Mouse (Mus musculus): ENCODE data around the gene Ift140.

The Ift140 gene

GRCm38 (mm10) chr17:25015655-25016291, at the start of gene Ift140, which contains the start of gene Cramp1l:
Gene Ift140, plus strand, starts transcription at chr17:25016085.
Gene Cramp1l, minus strand, starts transcription at chr17:25015788.
- peak; percentile 99 for DNase-seq

DNA sequence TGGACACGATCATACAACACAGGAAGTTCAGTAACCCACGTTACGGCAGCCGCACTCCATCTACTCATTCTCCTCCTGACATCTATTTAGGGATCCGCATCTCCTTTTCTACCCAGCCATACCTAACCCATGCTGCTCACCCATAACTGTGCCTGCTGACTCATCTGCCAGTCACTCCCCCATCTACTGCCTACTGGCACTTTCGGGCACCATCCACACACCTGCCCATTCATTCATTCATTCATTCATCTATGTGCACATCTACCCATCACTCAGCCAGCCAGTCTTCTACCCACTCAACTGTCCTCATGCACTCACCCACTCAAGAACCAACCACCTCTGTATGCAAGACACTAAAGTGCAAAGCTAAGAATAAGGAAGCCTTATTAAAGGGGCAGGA, 28.7 kb upstream of the Ift140 start:
- no peak for DNase-seq

DNA sequence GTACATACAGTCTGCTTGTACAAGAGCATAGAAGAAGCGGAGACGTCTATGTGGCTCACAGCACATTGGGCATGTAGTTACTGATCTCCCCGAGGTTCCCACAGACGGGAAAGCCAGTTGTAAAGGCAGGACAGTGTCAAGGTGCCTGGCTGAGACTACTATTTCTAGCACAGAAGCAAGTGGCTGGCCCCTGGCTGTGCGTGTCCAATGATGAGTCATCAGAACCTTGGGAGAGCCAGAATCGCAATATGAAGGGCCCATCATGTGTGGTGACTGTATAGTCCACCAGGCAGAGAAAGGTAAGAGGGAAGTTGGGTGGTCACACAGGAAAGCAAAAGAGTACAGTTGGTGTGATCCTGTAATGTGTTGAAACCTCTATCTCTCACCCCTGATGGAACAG, 21.2 kb upstream of the Ift140 start:
- no peak for DNase-seq

DNA sequence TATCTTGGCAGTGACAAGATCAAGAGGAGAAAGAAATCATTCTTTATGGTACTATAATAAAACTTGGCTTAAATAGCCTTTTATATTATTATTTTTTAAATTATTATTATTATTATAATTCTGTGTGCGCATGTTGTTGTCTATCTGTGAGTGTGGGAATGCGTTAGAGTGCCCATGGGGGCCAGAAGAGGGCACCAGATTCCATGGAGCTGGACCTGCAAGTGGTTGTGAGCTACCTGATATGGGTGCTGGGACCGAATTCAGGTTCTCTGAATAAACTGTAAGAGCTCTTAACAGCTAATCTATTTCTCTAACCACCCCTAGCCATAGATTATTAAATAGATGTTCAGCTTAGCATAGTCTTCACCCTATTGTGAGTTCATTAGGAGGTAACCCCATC, 10.8 kb upstream of the Ift140 start:
- no peak for DNase-seq

- DNase-seq, result no peak
Observed at GRCm38 (mm10) chr17:25007480-25007879, 8.4 kb upstream of the Ift140 start.

DNA sequence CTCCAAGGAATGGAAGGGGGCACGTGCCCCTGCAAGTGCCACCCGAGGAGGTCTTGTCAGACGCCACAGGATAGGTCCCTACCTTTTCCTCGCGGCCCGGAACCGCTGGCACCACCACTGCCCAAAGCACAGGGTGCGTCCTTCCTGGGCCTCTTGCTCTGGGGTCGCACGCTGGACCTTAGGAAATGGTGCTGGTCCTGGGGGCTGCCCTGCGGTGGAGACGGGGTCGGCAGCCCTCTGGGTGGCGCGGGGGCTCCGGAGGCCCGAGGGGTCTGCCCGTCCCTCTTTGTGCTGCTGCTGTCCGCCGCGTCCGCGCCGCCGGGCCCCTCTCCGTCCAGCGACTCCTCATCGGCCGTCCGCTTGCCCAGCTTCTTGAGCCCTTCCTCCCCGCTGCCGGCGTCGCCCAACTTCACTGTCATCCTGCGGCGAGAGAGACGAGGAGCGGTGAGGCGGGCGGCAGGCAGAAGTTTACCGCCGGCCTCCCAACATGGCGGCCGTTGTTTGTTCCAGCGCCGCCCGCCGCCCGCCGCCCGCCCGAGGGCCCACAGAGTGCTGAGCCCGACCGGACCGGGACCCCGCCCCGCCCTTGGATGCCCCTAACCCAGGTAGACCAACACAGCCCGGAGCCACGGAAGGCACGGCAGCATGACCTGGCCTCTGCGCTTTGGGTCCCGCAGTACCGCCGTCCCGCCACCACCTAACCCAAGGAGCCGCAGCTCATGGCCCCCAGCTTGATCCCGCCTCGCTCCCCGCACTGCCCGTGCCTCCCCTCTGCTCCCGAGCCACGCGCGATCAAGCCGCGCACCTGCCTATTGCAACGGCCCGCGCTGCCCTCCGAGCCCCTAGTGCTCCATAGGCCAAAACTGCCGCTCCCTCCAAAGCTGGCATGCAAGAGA, 2.0 kb upstream of the Ift140 start:
- DNase-seq, result peak; percentile 11

DNA sequence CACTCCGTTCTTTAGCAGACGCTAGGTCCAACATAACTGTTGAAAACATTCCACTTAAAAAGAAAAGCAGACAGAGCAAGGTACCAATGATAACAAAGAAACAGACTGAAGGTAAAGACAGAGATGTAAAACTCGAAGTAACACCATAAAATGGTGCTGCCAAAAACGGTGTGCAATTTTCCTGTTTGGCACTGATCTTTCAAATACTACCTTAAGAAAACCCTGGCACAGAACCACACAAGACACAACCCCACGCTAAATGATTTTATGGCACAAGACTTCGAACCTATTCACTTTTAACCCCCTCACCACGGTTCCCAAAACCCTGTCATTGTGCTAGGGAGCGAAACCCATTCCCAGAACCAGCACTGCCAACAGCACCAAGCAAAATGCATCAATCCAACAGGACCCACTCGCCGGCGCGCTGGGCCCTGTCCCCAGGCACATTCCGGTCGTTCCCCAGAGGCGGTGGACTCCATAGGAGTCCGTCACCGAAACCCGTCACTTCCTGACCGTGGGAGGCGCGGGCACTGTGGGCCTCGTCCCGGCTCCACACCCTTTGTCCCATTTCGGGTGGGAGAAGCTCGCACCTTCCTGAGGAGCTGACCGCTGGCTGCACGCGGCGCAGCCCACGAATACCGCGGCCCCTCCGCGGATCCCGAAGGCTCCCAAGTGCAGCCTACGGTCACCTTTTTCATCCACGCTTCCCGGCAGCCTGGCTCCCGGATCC, 879 bp upstream of the Ift140 start:
- DNase-seq, result peak; percentile 40

DNA sequence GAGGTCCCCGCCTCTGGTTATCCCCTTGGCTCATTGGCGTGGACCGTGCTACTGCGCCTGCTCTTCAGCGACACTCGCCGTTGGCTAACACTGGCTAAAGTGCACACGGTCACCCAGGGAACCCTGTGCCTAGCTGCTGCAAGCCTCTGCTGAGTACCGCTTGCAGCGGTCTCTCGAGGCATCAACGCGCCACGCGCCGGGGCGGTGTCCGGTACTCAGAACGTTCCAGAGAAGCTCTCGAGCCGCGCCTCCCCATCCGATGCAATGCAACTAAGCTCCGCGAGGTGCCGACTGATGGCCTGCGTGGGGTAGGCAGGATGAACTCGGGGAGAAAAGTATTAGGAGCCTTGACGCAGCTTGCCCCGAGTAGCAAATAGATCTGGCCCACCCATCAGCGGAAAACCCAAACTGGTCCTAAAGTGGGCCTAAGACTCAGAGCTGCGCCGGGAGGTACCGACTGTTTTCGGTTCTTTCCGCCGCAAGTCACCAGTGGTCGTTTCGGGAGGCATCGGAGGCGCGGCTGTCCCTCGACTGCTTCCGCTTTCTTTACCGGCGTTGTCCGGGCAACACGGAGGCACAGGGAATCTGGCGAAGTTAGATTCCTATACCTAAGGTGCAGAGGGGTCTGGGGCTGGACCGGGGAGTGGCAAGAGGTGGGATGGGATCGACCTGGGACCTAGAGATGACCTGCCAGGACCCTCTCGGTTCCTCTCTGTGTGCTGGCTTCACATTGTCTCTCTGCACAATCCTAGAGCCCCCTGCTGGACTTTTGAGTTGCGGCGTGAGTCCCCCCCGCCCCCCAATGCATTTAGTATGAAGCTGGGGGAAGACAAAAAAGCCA, 627 bp downstream of the Ift140 start:
- no peak for DNase-seq

DNA sequence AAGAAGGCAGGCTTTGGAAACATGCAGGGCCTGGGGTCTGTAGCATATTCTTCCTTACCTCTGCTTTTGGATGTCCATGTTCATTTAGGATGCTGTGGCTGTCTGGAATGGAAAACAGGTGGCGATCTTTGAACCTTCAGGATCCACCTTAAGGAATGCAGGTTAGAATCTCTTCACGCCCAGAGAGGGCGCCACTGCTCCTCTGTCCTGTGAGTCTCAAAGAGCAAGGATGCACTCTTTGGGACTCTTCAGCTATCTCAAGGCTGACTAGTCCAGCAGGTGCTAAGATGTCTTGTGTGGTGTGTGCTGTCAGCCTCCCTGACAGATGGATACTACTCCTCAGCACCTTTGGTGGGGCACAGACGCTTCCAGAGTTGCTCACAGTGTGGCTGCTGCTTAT, 20.3 kb downstream of the Ift140 start:
- no peak for DNase-seq

GRCm38 (mm10) chr17:25044879-25045278, 29.0 kb downstream of the Ift140 start:
- DNase-seq, result no peak

DNA sequence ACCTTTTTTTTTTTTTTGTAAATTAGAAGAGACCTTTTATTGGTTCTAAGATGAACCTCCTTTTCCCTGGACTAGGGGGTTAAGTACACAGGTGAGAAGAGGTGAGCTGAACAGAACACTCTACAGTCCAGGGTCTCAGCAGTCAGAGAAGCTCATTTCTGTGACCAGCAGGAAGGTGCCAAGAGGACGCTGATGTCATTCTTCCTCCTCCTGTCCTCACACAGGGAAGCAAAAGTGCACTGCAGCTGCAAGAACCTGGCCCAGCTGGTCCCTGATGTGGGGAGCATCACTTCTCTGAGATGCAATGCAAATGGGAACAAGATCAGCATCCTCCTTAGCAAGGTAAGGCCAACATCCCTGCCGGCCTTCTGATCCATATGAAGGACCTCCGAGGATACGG, 29.4 kb downstream of the Ift140 start:
- no peak for DNase-seq

DNA sequence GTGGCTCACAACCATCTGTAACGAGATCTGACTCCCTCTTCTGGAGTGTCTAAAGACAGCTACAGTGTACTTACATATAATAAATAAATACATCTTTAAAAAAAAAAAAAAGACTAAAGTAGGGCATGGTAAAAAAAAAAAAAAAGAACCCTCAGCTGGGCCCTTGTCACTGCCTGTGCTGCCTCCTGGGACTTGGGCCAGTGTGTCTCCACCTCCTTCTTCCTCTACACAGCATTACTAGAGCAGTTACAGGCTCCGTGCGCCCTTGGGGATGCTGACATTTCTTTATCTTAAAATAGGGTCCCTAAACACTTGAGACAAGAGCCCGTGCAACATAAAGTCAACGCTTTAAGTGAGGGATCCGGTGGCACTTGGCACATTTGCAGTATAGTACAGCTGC, 31.3 kb downstream of the Ift140 start:
- no peak for DNase-seq

DNA sequence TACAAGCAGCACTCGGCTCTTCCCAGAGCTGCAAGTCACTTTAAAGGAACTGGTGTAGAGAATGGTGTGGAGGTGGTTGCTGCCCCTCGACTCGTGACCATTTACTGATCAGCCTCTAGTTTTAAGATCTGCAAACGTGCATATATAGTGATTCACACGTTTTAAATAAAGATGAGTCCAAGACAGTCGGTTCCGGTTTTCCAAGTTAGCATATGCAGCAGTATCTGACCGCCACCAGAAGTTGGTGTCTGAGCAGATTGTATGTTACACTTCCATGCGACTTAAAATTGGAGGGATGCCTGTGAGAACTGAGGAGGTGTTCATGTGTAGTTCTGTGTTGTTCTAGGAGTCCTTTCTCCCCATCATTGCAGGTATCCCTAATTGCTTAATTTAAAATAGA, 37.4 kb downstream of the Ift140 start:
- no peak for DNase-seq

DNA sequence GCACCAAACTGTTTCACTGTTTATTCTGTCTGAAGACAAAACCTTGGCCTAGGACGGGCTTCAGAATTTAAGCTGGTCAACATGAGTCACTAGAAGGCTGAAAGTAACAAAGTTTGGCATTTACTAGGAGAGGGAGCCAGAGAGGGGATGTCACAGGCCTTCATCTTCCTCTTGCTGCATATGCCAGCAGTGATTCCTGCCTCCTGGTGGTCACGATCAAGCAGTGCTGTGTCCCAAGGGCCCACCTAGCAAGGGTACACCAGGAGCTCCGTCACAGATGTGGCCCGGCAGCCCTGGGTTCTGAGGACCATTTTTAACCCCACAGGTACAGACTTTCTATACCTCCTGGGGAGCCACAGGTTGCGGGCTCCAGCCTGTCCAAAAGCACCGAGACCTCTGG, 41.2 kb downstream of the Ift140 start:
- DNase-seq, result no peak

- no peak for DNase-seq
Observed at GRCm38 (mm10) chr17:25063261-25063660, 47.4 kb downstream of the Ift140 start.

DNA sequence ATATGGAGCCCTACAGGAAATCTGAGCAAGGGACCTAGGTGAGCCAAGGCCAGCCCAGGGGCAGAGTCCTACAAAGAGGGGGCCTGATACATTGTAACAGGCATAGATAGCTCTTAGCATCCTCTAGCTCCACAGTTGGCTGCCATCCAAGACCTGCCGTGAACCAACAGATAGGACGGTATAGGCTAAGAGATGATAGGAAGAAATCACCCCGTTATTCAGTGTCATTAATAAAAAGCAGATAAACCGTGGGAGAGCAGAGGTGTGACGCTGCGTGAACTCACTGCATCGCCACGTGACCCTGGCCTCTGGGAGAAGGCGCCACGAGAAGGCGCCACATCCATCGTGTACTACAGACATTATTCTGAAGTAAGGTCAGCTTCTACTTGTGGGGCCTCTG, 48.0 kb downstream of the Ift140 start:
- no peak for DNase-seq

- DNase-seq, result no peak
Observed at GRCm38 (mm10) chr17:25064351-25064750, 48.5 kb downstream of the Ift140 start.

GRCm38 (mm10) chr17:25065189-25065588, 49.3 kb downstream of the Ift140 start:
- DNase-seq, result no peak

DNA sequence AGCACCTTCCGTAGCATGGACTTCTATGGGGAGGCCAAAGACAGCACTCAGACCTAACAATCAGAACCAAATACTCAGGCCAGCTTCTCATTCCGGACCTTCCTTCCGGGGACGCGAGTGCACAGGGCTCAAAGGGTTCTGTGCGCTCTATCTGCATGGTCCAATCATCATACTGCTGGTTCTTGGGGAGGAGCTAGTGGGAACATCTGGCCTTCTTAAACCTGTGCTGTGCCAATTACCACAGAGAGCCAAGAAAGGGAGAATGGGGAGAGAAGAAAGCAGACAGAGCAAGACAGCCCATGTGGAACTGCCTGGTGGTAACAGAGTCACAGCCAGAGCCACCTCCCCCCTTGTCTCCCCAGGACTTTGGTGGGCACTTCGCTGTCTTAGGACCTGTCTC, 50.7 kb downstream of the Ift140 start:
- no peak for DNase-seq

DNA sequence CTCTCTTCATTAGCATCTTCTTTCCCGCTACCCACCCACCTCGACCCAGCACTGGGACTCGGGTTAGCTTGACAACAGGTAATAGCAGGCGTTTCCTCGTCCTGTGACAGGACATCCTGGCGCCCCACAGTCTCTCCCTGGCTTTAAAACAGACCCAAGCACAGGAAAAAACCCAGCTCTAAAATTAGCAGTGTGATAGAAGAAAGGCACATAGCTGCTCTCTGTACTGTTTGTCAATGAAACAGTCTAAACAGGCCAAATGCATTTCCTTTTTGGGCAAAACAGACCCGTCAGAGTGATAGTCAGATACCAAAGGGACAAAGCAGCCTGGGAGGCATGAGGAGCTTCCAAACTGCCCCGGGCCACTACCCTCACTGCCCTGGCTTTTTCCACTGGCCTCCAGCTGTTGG, 51.6 kb downstream of the Ift140 start:
- DNase-seq, result no peak

DNA sequence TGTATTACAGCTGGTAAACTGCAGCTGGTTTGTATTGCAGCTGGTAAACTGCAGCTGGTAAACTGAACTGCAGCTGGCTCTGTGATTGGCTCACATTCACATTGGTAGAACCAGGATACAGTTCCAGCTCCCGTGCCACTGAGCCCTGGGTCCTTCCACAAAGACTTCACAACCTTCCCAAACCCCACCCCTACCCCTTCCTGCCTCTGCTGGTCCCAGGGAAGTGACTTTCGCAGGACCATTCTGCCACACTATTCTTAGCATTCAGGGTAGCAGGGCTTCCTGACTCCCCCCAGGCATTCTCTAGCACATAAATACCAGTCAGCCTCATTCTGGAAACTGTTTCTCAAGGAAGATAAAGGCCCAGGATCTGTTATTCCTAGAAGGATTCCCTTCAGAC, 52.8 kb downstream of the Ift140 start:
- DNase-seq, result no peak

DNA sequence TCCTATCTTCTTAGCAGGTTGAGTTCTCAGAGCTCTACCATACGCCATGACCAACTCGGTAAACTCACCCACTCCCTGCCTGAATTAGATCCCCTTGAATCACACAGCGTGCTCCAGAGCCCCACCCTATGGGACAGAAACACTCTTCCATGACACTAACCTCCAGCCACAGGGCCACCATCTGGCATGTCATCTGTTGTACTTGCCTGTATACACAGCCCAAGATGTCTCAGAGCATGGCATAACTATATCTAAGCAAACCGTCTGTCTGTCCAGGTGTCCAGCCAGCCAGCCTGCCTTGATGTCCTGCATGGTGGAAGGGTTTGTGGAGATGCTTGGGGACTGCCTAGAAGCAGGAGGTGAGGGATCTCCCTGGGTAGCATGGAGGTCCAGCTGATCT, 61.0 kb downstream of the Ift140 start:
- DNase-seq, result peak; percentile 31

Measured in cerebellum, adult 11 months (tissue).